Mouse (Mus musculus) ES-Bruce4 (cell line): Measurements from ENCODE around the gene Slc37a4. TPM values are rescaled to one million over a fixed set of nuclear protein-coding genes. Genes with fewer than 3 reads are reported as not detected.
"Not testable (repeated sequence)": the region's sequence is repeated elsewhere in the genome, so short reads cannot be mapped to it uniquely, and the experiment has no call there.

Experiments
- H3K27ac ChIP-seq: 2 replicates; pipeline ENCODE4 v1.5.1; 2012; ENCODE audit warnings: low read length, inconsistent platforms; ENCODE audit not compliant: insufficient read depth
- H3K27me3 ChIP-seq: 2 replicates; pipeline ENCODE4 v1.6.1; 2012; ENCODE audit warnings: mild to moderate bottlenecking, low read length, inconsistent platforms; ENCODE audit not compliant: control insufficient read depth, poor library complexity, insufficient read depth, severe bottlenecking
- H3K36me3 ChIP-seq: 2 replicates; pipeline ENCODE4 v1.6.1; 2012; ENCODE audit warnings: inconsistent platforms, mild to moderate bottlenecking, low read length, moderate library complexity; ENCODE audit not compliant: control insufficient read depth, poor library complexity, insufficient read depth, severe bottlenecking
- H3K4me1 ChIP-seq: one replicate; pipeline ENCODE4 v1.8.1; 2011; ENCODE audit warnings: low read length; ENCODE audit not compliant: control insufficient read depth, insufficient read depth
- H3K4me3 ChIP-seq: 2 replicates; pipeline ENCODE4 v1.5.1; 2011; ENCODE audit warnings: low read depth, mild to moderate bottlenecking, low read length
- H3K9ac ChIP-seq: 2 replicates; pipeline ENCODE4 v1.6.1; 2012; ENCODE audit warnings: low read depth, mild to moderate bottlenecking, inconsistent platforms; ENCODE audit not compliant: poor library complexity, severe bottlenecking
- H3K9me3 ChIP-seq: replicated peaks from 2 replicates; pipeline ENCODE4 v1.6.1; 2012; ENCODE audit warnings: mild to moderate bottlenecking, low read length, inconsistent platforms; ENCODE audit not compliant: control insufficient read depth, poor library complexity, insufficient read depth, severe bottlenecking
- CTCF ChIP-seq: IDR thresholded peaks from one replicate; pipeline ENCODE4 v1.8.1; 2011; ENCODE audit warnings: low read depth, low read length
- EP300 ChIP-seq: IDR thresholded peaks from 2 replicates; pipeline ENCODE4 v1.6.1; 2011; ENCODE audit warnings: low read depth, low read length; ENCODE audit not compliant: insufficient read depth
- POLR2A ChIP-seq: IDR thresholded peaks from one replicate; pipeline ENCODE4 v1.8.1; 2011; ENCODE audit warnings: low read length; ENCODE audit not compliant: insufficient read depth
- polyA plus RNA-seq: library from polyadenylated mRNA; stranded (reverse); fragments of >200 nt; gene quantifications from 2 replicates; pipeline ENCODE4 v1.2.4, GENCODE M21; 2011; ENCODE audit warnings: low read depth; ENCODE audit not compliant: missing spikeins, insufficient read depth, insufficient read length

Slc37a4 gene
- polyA plus RNA-seq, 1 experiment: 7.7 TPM

DNA sequence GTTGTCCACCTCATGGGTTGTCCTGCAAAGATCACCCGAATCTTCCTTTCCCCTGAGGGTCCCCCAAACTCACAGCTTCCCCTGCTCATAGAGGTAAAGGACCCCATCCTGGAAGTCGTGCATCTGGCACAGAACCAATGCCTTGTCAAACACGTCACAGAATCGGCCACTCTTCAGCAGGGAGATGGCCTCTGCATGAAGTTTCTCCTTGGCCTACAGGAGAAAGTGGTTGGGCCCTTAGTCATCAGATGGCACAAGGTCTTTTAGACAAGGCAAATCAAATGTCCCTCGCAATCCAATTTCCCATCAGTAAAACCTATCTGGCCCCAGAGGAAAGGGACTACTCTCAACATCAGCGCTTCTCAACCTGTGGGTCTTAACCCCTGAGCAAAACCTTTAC lies 43.5 kb upstream of the Slc37a4 start:
- peaks cover 33% of the 10 kb centered on the region for H3K36me3 ChIP-seq
- TF ChIP-seq EP300 (no peak), POLR2A (no peak), CTCF (no peak)

DNA sequence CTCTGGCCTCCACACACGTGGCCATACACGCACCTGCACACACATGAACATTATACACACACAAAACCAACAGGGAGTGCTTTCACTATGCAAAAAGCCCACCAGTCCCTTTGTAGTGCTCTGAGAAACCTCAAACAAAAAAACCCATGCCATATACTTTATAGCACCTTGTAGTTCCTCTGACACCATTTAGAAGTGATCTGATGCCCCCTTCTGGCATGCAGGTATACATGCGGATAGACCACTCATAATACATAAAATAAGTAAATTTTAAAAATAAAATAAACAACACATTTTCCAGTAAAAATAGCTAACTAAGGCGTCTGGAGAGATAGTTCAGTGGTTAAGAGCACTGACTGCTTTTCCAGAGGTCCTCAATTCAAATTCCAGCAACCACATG lies 39.4 kb upstream of the Slc37a4 start:
- no peak overlapping the region for H3K9ac ChIP-seq
- no peak overlapping the region for H3K27ac ChIP-seq
- H3K36me3 ChIP-seq: peaks cover 36% of the 10 kb centered on the region
- TF ChIP-seq POLR2A (no peak), CTCF (no peak), EP300 (no peak)
- no peaks in the 10 kb centered on the region for H3K27me3 ChIP-seq
- no peaks in the 10 kb centered on the region for H3K9me3 ChIP-seq
- H3K4me3 ChIP-seq: no peak overlapping the region
- H3K4me1 ChIP-seq: no peaks in the 10 kb centered on the region

More for the DNA sequence above, 43.5 kb upstream of the Slc37a4 start:
- Histone ChIP-seq H3K4me3 (0 out of 2 replicates have a peak overlapping the region, but pooled peaks have one; percentile 0), H3K9ac (no peak overlapping the region), H3K9me3 (no peaks in the 10 kb centered on the region), H3K27ac (no peak overlapping the region), H3K27me3 (no peaks in the 10 kb centered on the region), H3K4me1 (no peaks in the 10 kb centered on the region)

GRCm38 (mm10) chr9:44361190-44361917 lies 35.3 kb upstream of the Slc37a4 start, which contains the start of gene Vps11:
Gene Vps11 (minus strand): TSS chr9:44361670.
- TF ChIP-seq EP300: peak; percentile 81
- no peak for TF ChIP-seq CTCF
- TF ChIP-seq POLR2A: peak; percentile 75

GRCm38 (mm10) chr9:44361931-44362330 lies 34.7 kb upstream of the Slc37a4 start:
- H3K9me3 ChIP-seq, H3K9ac ChIP-seq, H3K27ac ChIP-seq, H3K27me3 ChIP-seq, H3K4me3 ChIP-seq, H3K4me1 ChIP-seq: not testable (repeated sequence)
- peaks cover 14% of the 10 kb centered on the region for H3K36me3 ChIP-seq

More at GRCm38 (mm10) chr9:44361190-44361917, 35.3 kb upstream of the Slc37a4 start, which contains the start of gene Vps11:
- no peak within 1 kb of the TSS for H3K27ac ChIP-seq
- no peaks in the 10 kb centered on the region for H3K9me3 ChIP-seq
- no peaks in the 10 kb centered on the region for H3K4me1 ChIP-seq
- H3K27me3 ChIP-seq: no peaks in the 10 kb centered on the region
- peaks cover 14% of the 10 kb centered on the region for H3K36me3 ChIP-seq
- peak within 1 kb of the TSS; percentile 64 for H3K9ac ChIP-seq
- peak within 1 kb of the TSS; percentile 69 for H3K4me3 ChIP-seq

DNA sequence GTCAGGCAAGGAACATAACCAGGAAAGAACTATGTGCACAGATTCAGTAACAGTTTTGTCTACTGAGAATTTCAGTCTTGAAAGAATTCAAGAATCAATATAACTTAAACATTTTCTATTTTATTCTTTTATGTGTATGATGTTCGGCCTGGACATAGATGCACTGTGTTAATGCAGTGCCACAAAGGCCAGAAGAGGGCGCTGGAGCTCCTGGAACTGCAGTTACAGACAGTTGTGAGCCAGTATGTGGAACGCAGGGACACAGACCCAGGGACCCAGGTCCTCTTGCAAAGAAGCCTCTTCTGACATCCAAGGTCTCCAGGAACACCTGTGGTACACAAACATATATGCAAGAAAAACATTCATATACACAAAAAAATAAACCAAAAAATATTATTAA lies 32.2 kb upstream of the Slc37a4 start:
- Histone ChIP-seq H3K36me3 (peaks cover 3% of the 10 kb centered on the region; the same call in 1 of the 2 replicates), H3K4me1 (no peaks in the 10 kb centered on the region), H3K27me3 (no peaks in the 10 kb centered on the region), H3K27ac (no peak overlapping the region), H3K9me3 (no peaks in the 10 kb centered on the region), H3K4me3 (no peak overlapping the region), H3K9ac (no peak overlapping the region)
- TF ChIP-seq EP300 (no peak), CTCF (peak; percentile 83), POLR2A (no peak)

DNA sequence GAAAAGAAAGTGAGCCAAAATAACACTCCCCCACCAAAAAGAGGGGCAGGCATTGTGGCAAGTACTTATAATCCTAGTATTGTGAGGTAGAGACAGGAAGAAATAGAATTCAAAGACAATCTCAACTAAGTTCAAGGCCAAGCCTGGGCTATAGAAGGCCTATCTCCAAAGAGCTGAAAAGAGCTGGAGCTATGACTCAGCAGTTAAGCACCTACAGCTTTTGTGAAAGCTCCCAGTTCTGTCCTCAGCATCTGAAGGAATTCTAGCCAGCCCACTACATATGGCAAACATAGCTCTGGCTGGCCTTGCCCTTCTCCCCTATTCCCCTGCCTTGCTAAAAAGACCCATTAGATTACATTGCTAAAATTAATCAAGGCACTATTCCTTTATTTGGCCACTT lies 23.3 kb upstream of the Slc37a4 start:
- TF ChIP-seq CTCF (no peak), POLR2A (no peak), EP300 (no peak)
- Histone ChIP-seq H3K36me3 (no peaks in the 10 kb centered on the region), H3K4me3 (no peak overlapping the region), H3K9me3 (peaks cover 8% of the 10 kb centered on the region), H3K27ac (peak overlapping the region; percentile 74), H3K9ac (no peak overlapping the region), H3K27me3 (no peaks in the 10 kb centered on the region), H3K4me1 (no peaks in the 10 kb centered on the region)
